Mouse (Mus musculus): ENCODE results near the gene Lsm14b.

The Lsm14b gene

DNA sequence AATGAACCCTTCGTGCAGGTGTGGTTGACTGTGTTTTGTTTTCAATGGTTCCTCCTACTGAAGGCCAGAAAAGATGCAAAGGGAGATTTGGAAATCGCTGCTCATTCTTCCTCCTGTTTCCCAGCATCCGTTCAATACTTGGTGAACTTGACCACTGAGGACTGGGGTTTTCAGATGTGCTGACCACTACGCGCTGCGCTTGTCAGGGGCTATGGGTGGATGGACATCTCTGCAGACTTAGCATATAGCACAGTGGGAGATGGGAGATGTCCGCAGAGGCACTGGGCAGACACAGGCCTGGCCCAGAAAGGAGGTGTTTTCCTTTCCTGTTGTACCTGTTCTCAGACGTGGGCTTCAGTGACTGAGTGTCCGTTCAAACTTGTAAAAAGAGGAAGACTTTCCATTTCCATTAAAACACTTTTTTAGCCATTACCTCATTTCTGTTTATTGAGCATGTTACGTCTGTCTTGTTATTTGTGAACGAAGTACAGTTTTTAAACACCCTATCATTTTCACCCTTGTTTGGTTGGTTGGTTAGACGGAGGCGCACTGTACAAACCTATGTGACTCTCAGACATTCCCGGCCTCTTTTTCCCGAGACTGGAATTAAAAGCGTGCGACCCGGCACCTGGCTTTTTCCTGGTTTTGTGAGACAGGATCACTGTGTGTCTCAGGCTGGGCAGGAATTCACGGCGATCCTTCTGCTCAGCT lies 45.1 kb downstream of the Lsm14b start:
- no peak for DNase-seq

DNA sequence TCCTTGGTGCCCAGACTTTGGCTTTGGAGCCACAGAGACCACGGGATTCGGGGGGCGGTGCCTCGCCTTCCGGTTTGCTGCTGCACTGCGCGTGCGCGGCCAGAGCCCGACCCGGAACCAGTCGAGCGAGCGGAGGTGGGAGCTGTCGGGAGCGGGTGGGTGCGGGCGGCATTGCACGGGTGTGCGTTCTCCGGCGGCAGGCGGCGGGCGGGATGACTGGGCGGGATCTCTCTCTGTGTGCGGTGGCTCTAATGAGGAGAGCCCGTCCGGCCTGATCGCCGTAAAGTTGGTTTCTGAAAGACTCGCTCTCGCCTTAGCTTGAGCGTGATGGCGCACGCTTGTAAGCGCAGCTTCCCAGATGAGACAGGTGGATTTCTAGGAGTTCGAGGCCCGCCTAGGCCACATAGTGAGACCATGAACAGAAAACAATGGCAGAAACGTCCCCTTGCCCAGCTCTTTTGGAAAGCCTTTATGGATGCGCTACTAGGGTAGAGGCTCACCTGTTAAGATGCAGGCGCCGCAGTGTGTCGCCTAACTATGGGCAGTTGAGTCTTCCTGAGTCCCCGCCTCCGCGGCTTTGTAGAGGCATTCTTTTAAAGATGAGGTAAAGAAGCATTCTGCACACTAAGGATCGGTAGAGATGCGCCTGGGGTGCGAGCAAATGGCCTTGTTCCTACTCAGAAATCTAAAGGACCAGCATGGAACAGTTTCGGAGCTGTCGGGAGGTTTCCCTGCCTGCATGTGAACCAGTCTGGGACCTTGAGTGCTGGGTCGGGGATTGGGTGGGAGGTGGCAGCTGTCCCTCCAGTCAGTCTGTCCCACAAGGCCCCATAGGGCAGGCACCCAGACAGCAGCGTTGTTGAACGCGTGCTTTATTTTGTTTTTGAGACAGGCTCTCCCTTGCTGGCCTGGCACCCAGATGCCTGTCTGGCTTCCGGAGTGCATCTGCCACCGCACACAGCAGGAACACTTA lies 46.0 kb downstream of the Lsm14b start, which contains the start of gene Mtg2:
Gene Mtg2, plus strand, starts transcription at position 108 of the 973 bp plus-strand sequence.
- DNase-seq: peak; percentile 96

DNA sequence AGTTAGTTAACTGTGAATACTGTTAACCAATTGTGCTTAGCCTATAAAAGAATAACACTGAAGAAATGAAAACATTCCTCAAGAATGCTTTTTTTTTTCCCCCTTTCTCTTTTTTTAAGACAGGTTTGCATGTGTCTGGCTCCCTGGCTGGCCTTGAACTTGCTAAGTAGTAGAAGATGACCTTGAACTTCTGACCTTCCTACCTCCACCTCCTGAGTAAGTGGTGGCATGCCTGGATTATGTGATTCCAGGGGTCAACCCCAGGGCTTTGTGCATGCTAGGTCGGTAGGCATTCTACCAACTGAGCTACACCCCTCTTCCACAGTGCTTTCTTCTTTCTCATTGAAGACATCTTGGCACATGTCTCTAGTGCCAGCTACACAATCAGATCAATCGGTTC lies 46.9 kb downstream of the Lsm14b start:
- peak; percentile 29 for DNase-seq

DNA sequence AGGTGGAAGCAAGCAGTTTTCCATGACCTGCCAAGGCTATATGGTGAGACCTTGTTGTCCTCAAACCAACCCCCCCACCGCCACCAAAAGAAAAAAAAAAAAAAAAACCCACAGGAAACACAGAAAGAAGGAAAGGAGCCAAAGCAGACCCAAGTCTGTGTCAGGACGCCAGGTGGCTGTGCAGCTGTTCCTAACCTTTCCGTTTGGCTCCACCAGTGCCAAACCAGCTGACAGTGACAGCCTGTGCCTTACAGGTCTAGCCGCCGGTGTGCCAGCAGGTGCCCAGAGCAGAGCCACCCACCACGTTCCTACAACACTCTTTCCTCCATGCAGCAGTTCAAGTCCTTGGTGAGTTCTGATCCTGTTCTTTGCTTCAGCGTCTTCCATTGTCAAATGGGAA lies 48.1 kb downstream of the Lsm14b start:
- no peak for DNase-seq

DNA sequence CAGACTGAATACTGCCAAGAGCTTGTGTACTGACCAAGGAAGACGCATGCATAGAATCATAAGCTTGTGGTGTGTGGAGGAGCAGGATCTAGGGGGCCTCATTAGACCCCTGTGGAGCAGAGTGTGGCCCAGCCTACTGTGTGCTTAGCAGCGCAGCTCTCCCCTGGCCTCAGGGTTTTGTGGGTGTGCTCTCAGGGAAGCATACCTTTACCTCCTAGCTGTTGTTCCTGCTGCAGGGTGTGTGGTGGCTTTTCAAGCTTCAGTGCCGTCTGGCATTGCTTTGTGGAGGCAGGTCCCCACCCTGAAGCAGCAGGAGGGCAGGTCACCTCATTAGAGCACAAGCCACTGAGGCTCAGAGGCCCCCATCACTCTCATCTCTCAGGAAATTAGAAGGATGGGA lies 52.8 kb downstream of the Lsm14b start:
- no peak for DNase-seq

DNA sequence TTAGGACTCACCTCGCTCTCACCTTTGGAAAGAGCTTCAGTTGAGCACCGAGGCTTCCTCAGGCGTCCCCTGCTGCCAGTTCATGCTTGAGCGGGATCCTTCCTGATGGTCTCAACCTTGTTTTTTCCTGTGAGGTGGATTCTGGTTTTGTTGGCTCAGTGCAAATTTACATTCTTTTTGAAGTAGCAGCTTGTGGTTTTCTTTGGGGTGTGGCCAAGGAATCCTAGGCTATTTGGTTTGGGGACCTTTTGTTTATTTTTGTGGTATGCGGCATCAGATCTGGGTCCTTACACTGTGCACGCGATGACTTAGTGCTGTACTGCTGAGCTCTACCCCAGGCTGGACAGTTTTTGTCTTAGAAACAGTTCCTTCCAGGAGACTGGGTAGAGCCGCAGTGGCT lies 55.9 kb downstream of the Lsm14b start:
- DNase-seq: no peak

DNA sequence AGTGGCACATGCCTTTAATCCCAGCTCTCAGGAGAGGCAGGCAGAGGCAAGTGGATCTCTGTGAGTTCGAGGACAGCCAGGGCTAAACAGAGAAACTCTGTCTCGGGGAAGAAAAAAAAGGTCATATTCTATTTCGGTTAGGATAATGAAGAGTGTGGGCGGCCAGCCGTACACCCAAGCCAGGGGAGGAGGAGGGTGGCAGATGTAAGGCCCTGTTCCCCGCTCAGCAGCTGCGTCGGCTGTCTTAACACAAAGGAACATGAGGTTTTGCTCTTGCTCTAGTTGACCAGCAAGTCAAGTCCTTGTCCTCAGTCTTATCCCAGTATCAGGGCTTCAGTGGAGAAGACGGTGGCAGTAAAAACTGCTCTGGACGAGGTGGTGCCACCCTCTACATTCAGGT lies 58.3 kb downstream of the Lsm14b start:
- no peak for DNase-seq

DNA sequence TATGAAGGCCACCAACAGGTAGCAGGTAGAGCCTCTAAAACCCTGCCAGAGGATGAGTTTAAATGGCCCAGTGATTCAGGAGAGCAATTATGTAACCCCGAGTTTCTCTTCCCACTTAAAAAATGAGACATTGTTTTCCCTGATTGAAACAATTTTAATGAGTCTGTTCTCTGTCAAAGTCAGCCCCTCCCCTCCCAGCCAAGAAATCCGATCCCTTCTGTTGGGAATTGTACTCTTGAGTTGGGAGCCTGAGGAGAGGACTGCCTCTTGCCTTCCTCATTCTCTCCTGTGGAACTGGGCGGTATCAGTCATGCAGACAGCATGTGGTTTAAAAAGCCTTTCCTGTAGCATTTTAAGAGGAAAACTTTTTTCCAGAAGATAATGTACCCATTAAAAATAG lies 59.8 kb downstream of the Lsm14b start:
- no peak for DNase-seq

Data from cerebellum, adult 9-11 months (tissue).